Mouse (Mus musculus): Measurements from ENCODE around the gene Mapk9. TPM values are rescaled to one million over a fixed set of nuclear protein-coding genes. Genes with fewer than 3 reads are reported as not detected.

Mapk9 gene
- polyA plus RNA-seq, 1 experiment from 2014 or later, result 32.1 TPM

Other genes starting within 250 kb of the Mapk9 start
- 4.5 TPM in 2 replicates for gene Flt4, start 237.5 kb upstream of the Mapk9 start, polyA plus RNA-seq (2015; fragmentation: Nextera tagmentation; extraction: Ambion mirVana)
- gene Scgb3a1, start 183.1 kb upstream of the Mapk9 start, polyA plus RNA-seq (2015; fragmentation: Nextera tagmentation; extraction: Ambion mirVana), result not detected in 2 replicates
- gene Cnot6, start 134.0 kb upstream of the Mapk9 start, polyA plus RNA-seq (2015; fragmentation: Nextera tagmentation; extraction: Ambion mirVana), result 42.3 and 47.5 TPM in 2 replicates
- gene Gfpt2, start 52.6 kb upstream of the Mapk9 start, polyA plus RNA-seq (2015; fragmentation: Nextera tagmentation; extraction: Ambion mirVana), result 6.5 and 6.7 TPM in 2 replicates
- 0.36 and 0.43 TPM in 2 replicates for gene Rasgef1c, start 55.1 kb downstream of the Mapk9 start, polyA plus RNA-seq (2015; fragmentation: Nextera tagmentation; extraction: Ambion mirVana)
- 41.0 and 47.9 TPM in 2 replicates for gene Rnf130, start 178.6 kb downstream of the Mapk9 start, polyA plus RNA-seq (2015; fragmentation: Nextera tagmentation; extraction: Ambion mirVana)

Data from intestine, embryonic 15.5 days (tissue).